Mouse (Mus musculus): ENCODE data around the gene Rufy2. TPM values are rescaled to one million over a fixed set of nuclear protein-coding genes. Genes with fewer than 3 reads are reported as not detected.
"Not testable (repeated sequence)": the region's sequence is repeated elsewhere in the genome, so short reads cannot be mapped to it uniquely, and the experiment has no call there.

Rufy2 gene
- total RNA-seq, 2 experiments from 2014 or later = 14.8 to 30.7 TPM

DNA sequence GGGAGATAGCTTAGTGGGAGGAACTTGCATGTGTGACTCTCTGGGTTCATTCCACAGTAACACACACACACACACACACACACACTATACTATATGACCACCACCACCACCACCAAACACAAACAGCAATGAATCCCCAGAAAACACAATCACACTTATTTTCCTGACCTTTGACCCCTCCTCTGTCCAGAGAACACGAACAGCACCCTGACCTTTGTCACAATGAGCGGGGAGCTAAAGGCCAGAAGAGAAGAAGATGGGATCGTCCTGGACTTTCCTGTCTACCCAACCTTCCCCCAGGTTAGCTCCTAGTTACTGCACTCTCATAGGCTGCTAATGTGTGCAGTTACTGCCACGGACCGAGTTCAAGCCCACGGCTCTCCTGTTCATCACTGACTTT lies 72.0 kb downstream of the Rufy2 start:
- no peak for DNase-seq

DNA sequence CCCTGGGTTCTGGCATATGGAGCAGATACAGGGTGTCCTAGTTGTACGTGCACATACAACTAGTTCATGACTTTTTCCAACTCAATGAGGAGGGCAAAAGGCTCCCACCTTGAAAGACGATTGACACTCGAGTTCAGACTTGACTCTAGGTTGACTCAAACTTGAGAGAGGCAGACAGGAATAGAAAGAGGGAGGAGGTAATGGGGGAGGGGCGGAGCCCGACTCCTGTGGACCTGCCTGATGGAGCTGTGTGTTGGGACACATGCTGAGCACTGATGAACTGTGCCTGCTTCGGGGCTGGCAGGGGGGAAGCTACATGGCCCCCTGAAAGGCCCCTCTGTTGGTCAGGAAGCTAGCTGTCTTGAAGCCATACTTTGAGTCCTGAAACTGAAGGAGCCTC lies 73.0 kb downstream of the Rufy2 start:
- DNase-seq = no peak

GRCm38 (mm10) chr10:63054071-63054470 lies 74.0 kb downstream of the Rufy2 start:
- DNase-seq = not testable (repeated sequence)

DNA sequence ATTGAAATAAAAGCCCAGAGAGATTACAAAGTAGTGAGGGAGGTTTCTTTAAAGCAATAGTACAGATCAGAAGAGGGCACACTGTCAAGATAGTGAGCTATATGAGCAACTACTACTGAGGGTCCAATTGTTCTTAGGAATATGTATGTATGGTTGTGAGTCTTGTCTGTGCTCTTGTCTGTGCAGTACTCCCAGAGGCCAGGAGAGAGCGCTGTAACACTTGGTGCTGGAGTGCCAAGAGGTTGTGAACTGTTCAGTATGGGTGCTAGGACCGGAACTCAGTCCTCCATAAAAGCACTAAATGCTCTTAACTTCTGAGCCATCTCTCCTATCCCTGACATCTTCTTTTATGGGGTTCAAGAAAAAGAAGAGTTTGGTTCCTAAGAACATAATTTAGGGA lies 74.6 kb downstream of the Rufy2 start:
- DNase-seq = no peak

GRCm38 (mm10) chr10:63056966-63057750 lies 77.1 kb downstream of the Rufy2 start:
- DNase-seq = peak; percentile 67

DNA sequence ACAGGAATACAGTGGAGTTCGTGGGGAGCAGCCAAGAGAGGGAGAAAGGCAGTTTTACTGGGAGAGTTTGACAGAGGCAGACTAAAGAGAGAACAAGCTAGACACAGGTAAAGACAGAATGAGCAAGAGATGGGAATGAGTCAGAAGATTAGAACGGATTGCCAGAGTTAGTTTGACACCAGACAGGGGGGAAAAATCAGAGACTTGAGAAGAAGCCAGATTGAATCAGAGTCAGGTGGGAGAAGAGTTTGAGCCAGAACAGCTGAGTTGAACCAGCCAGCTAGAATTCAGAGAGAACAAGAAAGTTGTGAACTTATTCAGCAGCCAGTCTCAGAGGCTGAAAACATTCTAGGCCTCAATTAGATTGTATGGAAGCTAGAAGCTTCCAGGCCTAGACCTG lies 79.8 kb downstream of the Rufy2 start, which contains the start of gene Pbld1:
TSS of gene Pbld1 (plus strand) at position 301 of the 400 bp plus-strand sequence.
- no peak for DNase-seq

GRCm38 (mm10) chr10:63060406-63060805 lies 80.4 kb downstream of the Rufy2 start:
- DNase-seq = peak; percentile 70

- DNase-seq = no peak
Measured at GRCm38 (mm10) chr10:63061266-63061665, 81.2 kb downstream of the Rufy2 start.

GRCm38 (mm10) chr10:63062696-63063095 lies 82.7 kb downstream of the Rufy2 start:
- DNase-seq = no peak

GRCm38 (mm10) chr10:63063365-63063764 lies 83.3 kb downstream of the Rufy2 start:
- no peak for DNase-seq

DNA sequence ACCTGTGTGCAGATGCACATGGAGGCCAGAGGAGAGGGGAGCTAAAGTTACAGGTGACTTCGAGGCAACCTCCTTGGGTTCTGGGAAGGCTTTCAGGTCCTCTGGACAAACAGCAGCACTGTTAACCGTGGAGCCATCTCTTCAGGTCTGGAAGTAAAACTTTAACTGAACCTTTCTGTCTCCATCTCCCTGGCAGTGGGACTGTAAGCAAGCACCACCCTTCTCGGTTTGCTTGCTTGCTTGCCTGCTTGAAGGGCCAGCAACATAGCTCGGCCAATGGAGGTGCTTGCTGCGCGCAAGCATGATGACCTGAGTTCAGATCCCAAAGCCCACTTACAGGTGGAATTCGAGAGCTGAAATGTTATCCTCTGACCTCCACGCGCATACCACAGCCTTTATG lies 84.5 kb downstream of the Rufy2 start:
- no peak for DNase-seq

- DNase-seq = no peak
Measured at GRCm38 (mm10) chr10:63065561-63065960, 85.5 kb downstream of the Rufy2 start.

DNA sequence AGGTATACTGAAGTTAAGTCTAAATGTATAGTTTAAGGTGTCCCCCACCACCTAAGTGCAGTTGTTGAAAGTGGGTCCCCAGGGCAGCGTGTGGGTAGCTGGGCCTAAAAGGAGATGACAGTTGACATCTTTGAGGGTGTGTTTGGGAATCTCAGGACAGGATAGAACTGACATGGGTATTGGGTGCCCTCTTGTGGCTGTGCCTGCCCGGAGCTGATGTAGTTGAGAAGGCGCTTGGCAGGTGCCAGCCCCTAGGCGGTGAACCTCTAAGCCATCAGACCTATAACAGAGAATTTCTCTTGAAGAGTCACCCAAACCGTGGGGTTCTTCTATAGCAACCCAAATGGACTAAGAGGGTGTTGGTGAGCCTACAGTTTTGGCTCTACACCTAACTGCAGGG lies 86.0 kb downstream of the Rufy2 start:
- peak; percentile 87 for DNase-seq

Other genes with a start within 250 kb of the Rufy2 start
- gene Ccar1, start 187.9 kb upstream of the Rufy2 start, total RNA-seq (2021) = 10 to 100 TPM; 67.4 to 75.2 TPM
- gene Tet1, start 71.2 kb upstream of the Rufy2 start, total RNA-seq (2021) = 10 to 100 TPM in 1 of 2 experiments, 1 to 10 TPM in 1; 7.3 to 12.8 TPM
- 10 to 100 TPM; 41.5 to 45.3 TPM for gene Slc25a16, start 59.6 kb upstream of the Rufy2 start, total RNA-seq (2021)
- 1 to 10 TPM; 3.7 to 6.7 TPM for gene Dna2, start 33.2 kb upstream of the Rufy2 start, total RNA-seq (2021)
- gene Hnrnph3, start 44.0 kb downstream of the Rufy2 start, total RNA-seq (2021) = 10 to 100 TPM; 36.4 to 51.7 TPM
- gene Pbld2, start 44.1 kb downstream of the Rufy2 start, total RNA-seq (2021) = 1 to 10 TPM; 3.2 to 6.4 TPM
- gene Pbld1, start 79.9 kb downstream of the Rufy2 start, total RNA-seq (2021) = 10 to 100 TPM; 13.0 to 31.0 TPM
- gene Atoh7, start 119.4 kb downstream of the Rufy2 start, total RNA-seq (2021) = not detected
- gene Mypn, start 223.7 kb downstream of the Rufy2 start, total RNA-seq (2021) = 10 to 100 TPM in 1 of 2 experiments, 1 to 10 TPM in 1; 3.8 to 14.6 TPM